Mouse (Mus musculus): ENCODE measurements around the gene Lrp2. TPM values are rescaled to one million over a fixed set of nuclear protein-coding genes. Genes with fewer than 3 reads are reported as not detected.
"Not testable (repeated sequence)": the region's sequence is repeated elsewhere in the genome, so short reads cannot be mapped to it uniquely, and the experiment has no call there.

Gene Lrp2
- polyA plus RNA-seq, 1 experiment from 2014 or later = 1.1 TPM

- Histone ChIP-seq H3K9me3 (ENCODE audit: low read length) (no peaks in the 10 kb centered on the region), H3K4me1 (ENCODE audit: insufficient read depth, low read depth, low read length) (peaks cover 8% of the 10 kb centered on the region; the same call in 1 of the 2 replicates), H3K27ac (ENCODE audit: low read length) (no peak overlapping the region), H3K36me3 (ENCODE audit: insufficient read depth, low read length) (no peaks in the 10 kb centered on the region), H3K27me3 (replicated peaks; ENCODE audit: insufficient read depth, low read length) (peaks cover 54% of the 10 kb centered on the region), H3K4me3 (ENCODE audit: low read depth, low read length) (peak overlapping the region; percentile 55), H3K4me2 (replicated peaks; ENCODE audit: low read depth, low read length) (peak overlapping the region; percentile 93), H3K9ac (replicated peaks; ENCODE audit: low read depth) (no peak overlapping the region)
- peak; percentile 9; the same call in 1 of the 2 replicates for ATAC-seq
- WGBS = under 1% methylated on average over 57 of the region's 61 CpGs
- DNase-seq (ENCODE audit: low spot score) = peak; percentile 22
- TF ChIP-seq EP300 (IDR thresholded peaks at IDR 0.05) = no peak
- TF ChIP-seq CTCF (IDR thresholded peaks at IDR 0.05) = no peak
These were observed 527 bp downstream of the Lrp2 start for GRCm38 (mm10) chr2:69585191-69585885.

- no peak overlapping the region for H3K9ac ChIP-seq (replicated peaks; ENCODE audit: low read depth)
- no peaks in the 10 kb centered on the region for H3K36me3 ChIP-seq (ENCODE audit: insufficient read depth, low read length)
- ATAC-seq (no peak), DNase-seq (ENCODE audit: low spot score) (no peak)
- peak overlapping the region; percentile 33 for H3K4me2 ChIP-seq (replicated peaks; ENCODE audit: low read depth, low read length)
- WGBS = 3% methylated on average over 20 of the region's 20 CpGs
- H3K4me1 ChIP-seq (ENCODE audit: insufficient read depth, low read depth, low read length) = peaks cover 8% of the 10 kb centered on the region; the same call in 1 of the 2 replicates
- H3K27me3 ChIP-seq (replicated peaks; ENCODE audit: insufficient read depth, low read length) = peaks cover 54% of the 10 kb centered on the region
- H3K9me3 ChIP-seq (ENCODE audit: low read length) = no peaks in the 10 kb centered on the region
- H3K27ac ChIP-seq (ENCODE audit: low read length) = no peak overlapping the region
- peak overlapping the region; percentile 4; the same call in 1 of the 2 replicates for H3K4me3 ChIP-seq (ENCODE audit: low read depth, low read length)
- TF ChIP-seq CTCF (IDR thresholded peaks at IDR 0.05) (no peak), EP300 (IDR thresholded peaks at IDR 0.05) (no peak)
These were observed 1.5 kb downstream of the Lrp2 start for GRCm38 (mm10) chr2:69584117-69584933.

- Histone ChIP-seq H3K9ac (replicated peaks; ENCODE audit: low read depth) (no peak overlapping the region), H3K4me3 (ENCODE audit: low read depth, low read length) (no peak overlapping the region), H3K4me2 (replicated peaks; ENCODE audit: low read depth, low read length) (no peak overlapping the region), H3K9me3 (ENCODE audit: low read length) (no peaks in the 10 kb centered on the region), H3K27me3 (replicated peaks; ENCODE audit: insufficient read depth, low read length) (peaks cover 46% of the 10 kb centered on the region), H3K36me3 (ENCODE audit: insufficient read depth, low read length) (no peaks in the 10 kb centered on the region), H3K27ac (ENCODE audit: low read length) (no peak overlapping the region), H3K4me1 (ENCODE audit: insufficient read depth, low read depth, low read length) (peaks cover 8% of the 10 kb centered on the region; the same call in 1 of the 2 replicates)
- DNase-seq (ENCODE audit: low spot score) = no peak
- 40% methylated on average over 7 of the region's 7 CpGs for WGBS
- TF ChIP-seq EP300 (IDR thresholded peaks at IDR 0.05) = no peak
- no peak for TF ChIP-seq CTCF (IDR thresholded peaks at IDR 0.05)
- ATAC-seq = no peak
These were observed 3.0 kb downstream of the Lrp2 start for GRCm38 (mm10) chr2:69582861-69583260.

GRCm38 (mm10) chr2:69582068-69582467 lies 3.8 kb downstream of the Lrp2 start:
- H3K4me1 ChIP-seq (ENCODE audit: insufficient read depth, low read depth, low read length); H3K36me3 ChIP-seq (ENCODE audit: insufficient read depth, low read length); ATAC-seq; H3K9ac ChIP-seq (replicated peaks; ENCODE audit: low read depth); DNase-seq (ENCODE audit: low spot score); H3K4me2 ChIP-seq (replicated peaks; ENCODE audit: low read depth, low read length); H3K9me3 ChIP-seq (ENCODE audit: low read length); H3K4me3 ChIP-seq (ENCODE audit: low read depth, low read length); H3K27ac ChIP-seq (ENCODE audit: low read length): not testable (repeated sequence)
- H3K27me3 ChIP-seq (replicated peaks; ENCODE audit: insufficient read depth, low read length) = peaks cover 38% of the 10 kb centered on the region
- WGBS = 90% methylated on average over 4 of the region's 4 CpGs

- H3K27me3 ChIP-seq (replicated peaks; ENCODE audit: insufficient read depth, low read length) = peaks cover 20% of the 10 kb centered on the region; the same call in 1 of the 2 replicates
- WGBS = 74% methylated on average over 2 of the region's 2 CpGs
- DNase-seq (ENCODE audit: low spot score) (peak; percentile 60), ATAC-seq (peak; percentile 25)
- no peak overlapping the region for H3K9ac ChIP-seq (replicated peaks; ENCODE audit: low read depth)
- H3K36me3 ChIP-seq (ENCODE audit: insufficient read depth, low read length) = no peaks in the 10 kb centered on the region
- no peak for TF ChIP-seq CTCF (IDR thresholded peaks at IDR 0.05)
- TF ChIP-seq EP300 (IDR thresholded peaks at IDR 0.05) = no peak
- H3K9me3 ChIP-seq (ENCODE audit: low read length) = no peaks in the 10 kb centered on the region
- H3K27ac ChIP-seq (ENCODE audit: low read length) = no peak overlapping the region
- no peak overlapping the region for H3K4me2 ChIP-seq (replicated peaks; ENCODE audit: low read depth, low read length)
- H3K4me3 ChIP-seq (ENCODE audit: low read depth, low read length) = no peak overlapping the region
- no peaks in the 10 kb centered on the region for H3K4me1 ChIP-seq (ENCODE audit: insufficient read depth, low read depth, low read length)
These were observed 5.8 kb downstream of the Lrp2 start for GRCm38 (mm10) chr2:69580091-69580490.

- ATAC-seq (no peak), DNase-seq (ENCODE audit: low spot score) (no peak)
- Histone ChIP-seq H3K4me2 (replicated peaks; ENCODE audit: low read depth, low read length) (no peak overlapping the region), H3K27ac (ENCODE audit: low read length) (no peak overlapping the region), H3K9me3 (ENCODE audit: low read length) (no peaks in the 10 kb centered on the region), H3K4me1 (ENCODE audit: insufficient read depth, low read depth, low read length) (no peaks in the 10 kb centered on the region), H3K36me3 (ENCODE audit: insufficient read depth, low read length) (no peaks in the 10 kb centered on the region), H3K4me3 (ENCODE audit: low read depth, low read length) (no peak overlapping the region), H3K9ac (replicated peaks; ENCODE audit: low read depth) (no peak overlapping the region), H3K27me3 (replicated peaks; ENCODE audit: insufficient read depth, low read length) (peaks cover 8% of the 10 kb centered on the region; the same call in 1 of the 2 replicates)
- 83% methylated on average over 8 of the region's 8 CpGs for WGBS
- TF ChIP-seq EP300 (IDR thresholded peaks at IDR 0.05) = no peak
- no peak for TF ChIP-seq CTCF (IDR thresholded peaks at IDR 0.05)
These were observed 7.7 kb downstream of the Lrp2 start for GRCm38 (mm10) chr2:69578206-69578605.
